Mouse (Mus musculus) heart, embryonic 13.5 days (tissue): ENCODE measurements around the gene Lilra5. TPM values are rescaled to one million over a fixed set of nuclear protein-coding genes. Genes with fewer than 3 reads are reported as not detected.
"Not testable (repeated sequence)": the region's sequence is repeated elsewhere in the genome, so short reads cannot be mapped to it uniquely, and the experiment has no call there.

ENCODE experiments used
- ATAC-seq: fragments of 200-750 bp; cut with Nextera tagmentation; 2 replicates; pipeline ENCODE4 v1.8.0; 2017; ENCODE audit warnings: moderate TSS enrichment; ENCODE audit not compliant: insufficient number of reproducible peaks, low FRiP score, low TSS enrichment; ENCODE audit errors: extremely low read depth
- H3K27ac ChIP-seq: fragments of 300-500 bp; sonication (generic); replicated peaks from 2 replicates; pipeline ENCODE4 v1.5.1; 2015; ENCODE audit warnings: moderate library complexity, mild to moderate bottlenecking, inconsistent platforms
- H3K27me3 ChIP-seq: fragments of 300-500 bp; sonication (generic); replicated peaks from 2 replicates; pipeline ENCODE4 v1.6.1; 2015; ENCODE audit warnings: mild to moderate bottlenecking, inconsistent platforms
- H3K36me3 ChIP-seq: fragments of 300-500 bp; sonication (generic); 2 replicates; pipeline ENCODE4 v1.6.1; 2015; ENCODE audit warnings: mild to moderate bottlenecking, inconsistent platforms
- H3K4me1 ChIP-seq: fragments of 300-500 bp; sonication (generic); 2 replicates; pipeline ENCODE4 v1.6.1; 2015; ENCODE audit warnings: inconsistent platforms
- H3K4me2 ChIP-seq: fragments of 300-500 bp; sonication (generic); 2 replicates; pipeline ENCODE4 v1.6.1; 2015; ENCODE audit warnings: inconsistent platforms, mild to moderate bottlenecking, moderate library complexity
- H3K4me3 ChIP-seq: fragments of 300-500 bp; sonication (generic); 2 replicates; pipeline ENCODE4 v1.5.1; 2015; ENCODE audit warnings: moderate library complexity, mild to moderate bottlenecking, inconsistent platforms
- H3K9ac ChIP-seq: fragments of 300-500 bp; sonication (generic); 2 replicates; pipeline ENCODE4 v1.6.1; 2015; ENCODE audit warnings: inconsistent platforms, mild to moderate bottlenecking, moderate library complexity
- H3K9me3 ChIP-seq: fragments of 300-500 bp; sonication (generic); 2 replicates; pipeline ENCODE4 v1.6.1; 2016; ENCODE audit warnings: inconsistent platforms
- WGBS: fragments of 180-500 bp; shearing (Covaris S2); methylation state at CpG from one replicate; pipeline ENCODE4 v1.1.7; 2015; ENCODE audit warnings: mixed read lengths; 5-methylcytosine and 5-hydroxymethylcytosine counted together
- polyA plus RNA-seq: library from polyadenylated mRNA; unstranded; fragments of >200 nt; fragmentation: Nextera tagmentation; extraction: Ambion mirVana; gene quantifications from 2 replicates; pipeline ENCODE4 v1.2.1, GENCODE M21; 2015

Lilra5 gene
- 0.11 TPM in 1 of 2 replicates, not detected in the other for polyA plus RNA-seq

- WGBS: 62% methylated on average over 7 of the region's 7 CpGs
- Histone ChIP-seq H3K27me3 (no peaks in the 10 kb centered on the region), H3K27ac (no peak within 1 kb of the TSS), H3K36me3 (no peaks in the 10 kb centered on the region), H3K4me1 (no peaks in the 10 kb centered on the region), H3K4me2 (no peak within 1 kb of the TSS), H3K9me3 (no peaks in the 10 kb centered on the region), H3K4me3 (no peak within 1 kb of the TSS), H3K9ac (no peak within 1 kb of the TSS)
- no peak for ATAC-seq
Measured at GRCm38 (mm10) chr7:4237454-4237853, at the start of gene Lilra5. Lilra5 (plus strand) TSS chr7:4237754.

DNA sequence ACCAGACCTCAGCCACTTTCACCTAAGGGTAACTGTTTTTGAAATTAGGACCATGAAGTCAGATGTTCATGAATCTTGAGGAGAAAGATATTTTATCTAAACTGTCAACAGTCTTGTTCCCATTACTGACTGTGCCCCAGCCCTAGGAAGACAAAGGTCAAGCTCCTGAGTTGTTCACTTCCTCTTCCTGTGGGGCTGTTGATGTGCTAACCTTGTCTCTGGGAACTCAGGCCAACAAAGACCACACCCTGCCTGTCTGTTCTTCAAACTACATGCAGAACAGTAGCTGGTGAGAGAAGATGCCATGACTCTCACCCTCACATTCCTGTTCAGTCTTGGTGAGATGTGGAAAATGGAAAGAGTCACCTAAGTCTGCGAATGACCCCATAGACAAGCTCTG is 30.4 kb upstream of the Lilra5 start:
- Histone ChIP-seq H3K9ac (no peak overlapping the region), H3K36me3 (no peaks in the 10 kb centered on the region), H3K9me3 (peaks cover 3% of the 10 kb centered on the region; the same call in 1 of the 2 replicates), H3K4me3 (no peak overlapping the region), H3K4me2 (no peak overlapping the region), H3K27ac (no peak overlapping the region), H3K4me1 (no peaks in the 10 kb centered on the region), H3K27me3 (no peaks in the 10 kb centered on the region)
- 69% methylated on average over 1 of the region's 1 CpGs for WGBS
- no peak for ATAC-seq

DNA sequence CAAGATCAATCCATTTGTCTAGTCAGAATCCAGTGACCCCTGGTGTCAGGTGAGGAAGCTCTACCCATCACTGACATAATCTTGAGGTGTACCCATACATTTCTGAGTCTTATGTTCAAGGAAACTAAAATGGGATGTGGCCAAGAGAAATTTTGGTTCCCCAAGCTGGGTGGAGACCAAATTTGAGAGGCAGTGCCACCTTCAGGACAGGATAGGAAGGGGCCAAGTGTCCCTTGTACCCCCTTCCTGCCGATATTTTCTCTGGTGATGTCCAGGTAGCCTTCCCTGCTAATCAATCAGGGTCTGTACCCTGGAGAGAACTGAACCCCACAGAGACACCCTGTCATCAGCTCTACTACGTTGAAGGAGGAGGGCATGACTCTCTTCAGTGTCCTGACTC is 28.9 kb upstream of the Lilra5 start:
- H3K27me3 ChIP-seq: no peaks in the 10 kb centered on the region
- H3K36me3 ChIP-seq: no peaks in the 10 kb centered on the region
- no peak overlapping the region for H3K9ac ChIP-seq
- no peaks in the 10 kb centered on the region for H3K4me1 ChIP-seq
- H3K27ac ChIP-seq: no peak overlapping the region
- WGBS: 32% methylated on average over 2 of the region's 2 CpGs
- no peak overlapping the region for H3K4me2 ChIP-seq
- H3K4me3 ChIP-seq: no peak overlapping the region
- no peaks in the 10 kb centered on the region for H3K9me3 ChIP-seq
- ATAC-seq: no peak

- not testable (repeated sequence) for H3K4me2 ChIP-seq, H3K27ac ChIP-seq, H3K9ac ChIP-seq, H3K9me3 ChIP-seq, H3K36me3 ChIP-seq, H3K4me3 ChIP-seq, ATAC-seq, H3K27me3 ChIP-seq, H3K4me1 ChIP-seq
Measured at GRCm38 (mm10) chr7:4213436-4213835, 24.1 kb upstream of the Lilra5 start.

- no peaks in the 10 kb centered on the region for H3K27me3 ChIP-seq
- WGBS: 67% methylated on average over 2 of the region's 2 CpGs
Measured at GRCm38 (mm10) chr7:4215396-4215795, 22.2 kb upstream of the Lilra5 start.

DNA sequence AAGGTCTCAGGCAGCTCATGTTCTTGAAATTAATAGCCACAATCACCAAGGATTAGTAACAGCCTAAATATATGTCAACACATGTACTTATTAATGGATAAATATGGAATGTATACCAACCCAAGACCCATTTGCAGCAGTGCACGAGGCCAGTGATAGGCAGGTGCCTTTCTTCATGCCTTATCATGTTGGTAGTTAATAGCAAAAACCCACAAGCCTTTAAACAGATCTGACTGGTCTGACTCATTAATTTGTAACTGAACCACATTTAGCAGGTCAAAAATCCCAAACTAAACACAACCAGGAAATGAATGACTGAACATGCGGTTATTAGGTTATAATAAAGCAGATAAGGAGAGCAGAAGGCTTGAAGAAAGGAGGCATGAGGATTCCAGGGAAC is 21.7 kb upstream of the Lilra5 start:
- Histone ChIP-seq H3K9ac (no peak overlapping the region), H3K27me3 (no peaks in the 10 kb centered on the region), H3K4me1 (no peaks in the 10 kb centered on the region), H3K4me3 (no peak overlapping the region), H3K27ac (no peak overlapping the region), H3K9me3 (no peaks in the 10 kb centered on the region), H3K4me2 (no peak overlapping the region), H3K36me3 (no peaks in the 10 kb centered on the region)
- 59% methylated on average over 2 of the region's 2 CpGs for WGBS
- no peak for ATAC-seq

More at GRCm38 (mm10) chr7:4215396-4215795, 22.2 kb upstream of the Lilra5 start:
- Histone ChIP-seq H3K4me2 (no peak overlapping the region), H3K4me3 (no peak overlapping the region), H3K27ac (no peak overlapping the region), H3K9me3 (no peaks in the 10 kb centered on the region), H3K4me1 (no peaks in the 10 kb centered on the region), H3K36me3 (no peaks in the 10 kb centered on the region), H3K9ac (no peak overlapping the region)
- no peak for ATAC-seq

GRCm38 (mm10) chr7:4235536-4235935 is 2.0 kb upstream of the Lilra5 start:
- H3K4me3 ChIP-seq: no peak overlapping the region
- no peaks in the 10 kb centered on the region for H3K9me3 ChIP-seq
- no peak overlapping the region for H3K27ac ChIP-seq
- H3K36me3 ChIP-seq: no peaks in the 10 kb centered on the region
- no peak overlapping the region for H3K9ac ChIP-seq
- no peaks in the 10 kb centered on the region for H3K27me3 ChIP-seq
- H3K4me1 ChIP-seq: no peaks in the 10 kb centered on the region
- no peak overlapping the region for H3K4me2 ChIP-seq
- no peak for ATAC-seq

GRCm38 (mm10) chr7:4239038-4239721 is 1.6 kb downstream of the Lilra5 start:
- WGBS: 51% methylated on average over 6 of the region's 6 CpGs
- ATAC-seq: no peak
- no peaks in the 10 kb centered on the region for H3K36me3 ChIP-seq
- no peak overlapping the region for H3K4me2 ChIP-seq
- H3K27me3 ChIP-seq: no peaks in the 10 kb centered on the region
- H3K4me1 ChIP-seq: no peaks in the 10 kb centered on the region
- H3K4me3 ChIP-seq: no peak overlapping the region
- no peak overlapping the region for H3K27ac ChIP-seq
- no peak overlapping the region for H3K9ac ChIP-seq
- no peaks in the 10 kb centered on the region for H3K9me3 ChIP-seq

DNA sequence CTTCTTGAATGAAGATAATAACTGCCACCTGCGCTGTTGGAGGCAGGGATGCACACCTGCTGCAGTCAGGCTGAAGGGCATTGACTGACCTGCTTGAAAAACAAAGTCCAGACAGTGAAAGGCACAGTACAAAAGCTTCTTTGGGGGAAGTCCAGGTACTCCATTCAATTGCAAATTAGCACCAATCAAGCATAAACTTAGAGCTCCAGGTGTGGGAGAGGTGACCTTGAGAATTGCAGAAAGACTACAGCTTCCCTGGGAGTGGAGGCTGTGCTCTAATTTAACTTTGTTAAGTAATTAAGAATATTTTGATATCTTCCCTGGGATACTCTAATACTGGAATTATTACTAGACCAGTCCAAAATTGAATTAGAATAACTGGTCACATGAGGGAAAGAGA is 13.7 kb downstream of the Lilra5 start:
- H3K27ac ChIP-seq, ATAC-seq, H3K4me1 ChIP-seq, H3K9me3 ChIP-seq, H3K36me3 ChIP-seq, H3K27me3 ChIP-seq, H3K9ac ChIP-seq, H3K4me2 ChIP-seq, H3K4me3 ChIP-seq: not testable (repeated sequence)
- WGBS: 73% methylated on average over 1 of the region's 1 CpGs

DNA sequence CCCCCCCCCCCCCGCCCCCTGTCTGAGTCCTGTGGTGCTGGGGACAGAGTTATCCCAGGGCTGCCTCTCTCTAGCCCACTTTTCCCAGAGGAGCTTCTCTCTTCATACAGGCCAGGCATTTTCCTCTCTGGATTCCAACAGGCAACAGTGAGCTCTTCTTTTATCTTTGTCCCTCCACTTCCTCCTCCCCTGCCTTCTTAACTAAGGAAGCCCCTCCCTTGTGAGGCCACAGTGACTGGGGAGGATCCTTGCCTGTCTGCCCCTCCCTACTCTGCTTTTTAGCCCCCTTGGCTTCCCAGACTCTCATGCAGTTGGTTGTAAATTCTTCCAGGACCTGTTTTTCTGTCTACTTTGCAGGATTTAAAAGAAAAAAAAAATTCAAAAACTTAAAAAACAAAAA is 18.5 kb downstream of the Lilra5 start:
- not testable (repeated sequence) for ATAC-seq, H3K4me2 ChIP-seq, H3K4me3 ChIP-seq, H3K4me1 ChIP-seq, H3K27ac ChIP-seq, H3K27me3 ChIP-seq, H3K9me3 ChIP-seq, H3K36me3 ChIP-seq, H3K9ac ChIP-seq
- no CpG with 5 or more reads among the region's 1 CpGs for WGBS

DNA sequence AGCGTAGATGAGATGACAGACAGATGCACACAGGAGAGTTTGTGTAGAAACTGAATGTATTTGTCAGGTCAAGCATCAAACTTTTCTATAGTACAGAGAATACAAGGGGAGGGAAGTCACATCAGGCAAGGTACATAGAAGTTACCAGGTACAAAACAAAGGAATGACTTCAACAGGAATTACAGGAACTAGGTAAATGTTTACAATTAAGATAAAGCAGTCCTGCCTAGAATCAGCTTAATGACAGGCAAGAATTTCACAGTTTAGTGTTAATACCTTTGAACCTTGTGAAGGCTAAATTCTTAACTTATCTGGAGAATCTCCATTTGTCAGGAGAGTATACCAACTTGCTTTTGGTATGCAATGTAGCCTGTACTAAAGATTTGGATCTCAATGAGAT is 23.0 kb downstream of the Lilra5 start:
- WGBS: 85% methylated on average over 1 of the region's 1 CpGs
- H3K4me3 ChIP-seq, ATAC-seq: not testable (repeated sequence)

DNA sequence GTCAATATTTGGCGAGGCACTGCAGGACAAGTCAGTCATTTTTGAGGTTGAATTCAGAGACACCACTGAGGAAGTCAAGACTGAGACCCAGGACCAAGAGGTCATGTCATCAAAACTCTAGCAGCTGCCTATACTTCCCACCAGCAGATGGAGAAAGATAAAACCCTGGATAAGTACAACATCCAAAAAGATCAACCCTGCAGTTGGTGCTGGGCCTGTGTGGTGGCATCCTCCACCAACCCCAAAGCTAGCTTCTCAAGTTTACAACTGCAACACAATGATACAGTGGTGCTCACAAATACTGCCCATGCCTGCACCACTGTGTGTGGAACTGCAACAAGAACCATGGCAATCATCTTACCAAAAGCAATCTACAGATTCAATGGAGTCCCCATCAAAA is 34.6 kb downstream of the Lilra5 start:
- not testable (repeated sequence) for H3K4me2 ChIP-seq, H3K36me3 ChIP-seq, H3K9ac ChIP-seq, H3K4me3 ChIP-seq, ATAC-seq, H3K27me3 ChIP-seq, H3K9me3 ChIP-seq, H3K4me1 ChIP-seq, H3K27ac ChIP-seq
- WGBS: 49% methylated on average over 1 of the region's 1 CpGs

More for the DNA sequence above, 23.0 kb downstream of the Lilra5 start:
- H3K9me3 ChIP-seq, H3K9ac ChIP-seq, H3K4me1 ChIP-seq, H3K4me2 ChIP-seq, H3K36me3 ChIP-seq, H3K27ac ChIP-seq, H3K27me3 ChIP-seq: not testable (repeated sequence)
